Mouse (Mus musculus) bone marrow, adult 2 months (tissue): Measurements from ENCODE around the gene Cdca5. TPM values are rescaled to one million over a fixed set of nuclear protein-coding genes. Genes with fewer than 3 reads are reported as not detected.
A peak's percentile ranks its signal among the peaks of the same experiment; 100 is the strongest.

ENCODE experiments used
- H3K27ac ChIP-seq: fragments of 200-500 bp; 2 replicates; pipeline ENCODE4 v1.5.1; 2012; ENCODE audit warnings: low read depth, mild to moderate bottlenecking, control low read depth, inconsistent platforms, low read length; ENCODE audit not compliant: control insufficient read depth, poor library complexity, insufficient read depth
- H3K4me1 ChIP-seq: fragments of 200-500 bp; 2 replicates; pipeline ENCODE4 v1.6.1; 2011; ENCODE audit warnings: low read length; ENCODE audit not compliant: control insufficient read depth, insufficient read depth
- H3K4me3 ChIP-seq: fragments of 200-500 bp; replicated peaks from 2 replicates; pipeline ENCODE3; 2011; ENCODE audit warnings: mild to moderate bottlenecking, low read depth, low read length, control low read depth; ENCODE audit not compliant: control insufficient read depth
- CTCF ChIP-seq: fragments of 200-500 bp; IDR thresholded peaks from 2 replicates; pipeline ENCODE4 v1.5.1; 2011; ENCODE audit warnings: low read length, control low read depth; ENCODE audit not compliant: control insufficient read depth, insufficient read depth
- POLR2A ChIP-seq: fragments of 200-500 bp; IDR thresholded peaks from 2 replicates; pipeline ENCODE4 v1.6.1; 2011; ENCODE audit warnings: low read depth, mild to moderate bottlenecking, control low read depth, low read length, borderline replicate concordance; ENCODE audit not compliant: control insufficient read depth
- WGBS: fragments of 180-500 bp; shearing (Covaris S2); methylation state at CpG from one replicate; pipeline ENCODE4 v1.1.7; 2018; 5-methylcytosine and 5-hydroxymethylcytosine counted together
- polyA plus RNA-seq: library from polyadenylated mRNA; stranded (reverse); fragments of >200 nt; gene quantifications from 2 replicates; pipeline ENCODE4 v1.2.4, GENCODE M21; 2011; ENCODE audit warnings: low replicate concordance; ENCODE audit not compliant: missing spikeins, insufficient read depth, insufficient read length

Gene Cdca5
- polyA plus RNA-seq, 1 experiment: 31.0 TPM

GRCm38 (mm10) chr19:6113116-6113515, 28.3 kb downstream of the Cdca5 start:
- no peak overlapping the region for H3K4me3 ChIP-seq
- H3K4me1 ChIP-seq: no peaks in the 10 kb centered on the region
- no peak overlapping the region for H3K27ac ChIP-seq
- TF ChIP-seq POLR2A (no peak), CTCF (no peak)
- WGBS: 87% methylated on average over 6 of the region's 6 CpGs

- no peak overlapping the region for H3K4me3 ChIP-seq
- TF ChIP-seq CTCF (no peak), POLR2A (no peak; the same call in 1 of the 2 replicates)
- H3K27ac ChIP-seq: no peak overlapping the region
- WGBS: 90% methylated on average over 15 of the region's 15 CpGs
- H3K4me1 ChIP-seq: no peaks in the 10 kb centered on the region
These were observed 31.5 kb downstream of the Cdca5 start for GRCm38 (mm10) chr19:6116113-6116850.

GRCm38 (mm10) chr19:6117346-6117985, 32.7 kb downstream of the Cdca5 start:
- Histone ChIP-seq H3K4me3 (peak overlapping the region; percentile 99), H3K27ac (peak overlapping the region; percentile 98), H3K4me1 (no peaks in the 10 kb centered on the region)
- no peak for TF ChIP-seq CTCF
- TF ChIP-seq POLR2A: no peak
- WGBS: 4% methylated on average over 32 of the region's 32 CpGs

GRCm38 (mm10) chr19:6117986-6118676, 33.3 kb downstream of the Cdca5 start, which contains the start of gene Sac3d1:
Gene Sac3d1 (minus strand): TSS chr19:6118650.
- WGBS: under 1% methylated on average over 77 of the region's 77 CpGs
- Histone ChIP-seq H3K4me1 (no peaks in the 10 kb centered on the region), H3K4me3 (peak within 1 kb of the TSS; percentile 99), H3K27ac (peak within 1 kb of the TSS; percentile 98)
- TF ChIP-seq CTCF (peak; percentile 9; the same call in 1 of the 2 replicates), POLR2A (peak; percentile 84; the same call in 1 of the 2 replicates)

GRCm38 (mm10) chr19:6118677-6119185, 33.9 kb downstream of the Cdca5 start:
- Histone ChIP-seq H3K4me1 (no peaks in the 10 kb centered on the region), H3K4me3 (peak overlapping the region; percentile 99), H3K27ac (no peak overlapping the region)
- WGBS: under 1% methylated on average over 8 of the region's 8 CpGs
- no peak for TF ChIP-seq CTCF
- no peak for TF ChIP-seq POLR2A

GRCm38 (mm10) chr19:6121761-6122160, 37.0 kb downstream of the Cdca5 start:
- Histone ChIP-seq H3K4me3 (no peak overlapping the region), H3K4me1 (no peaks in the 10 kb centered on the region), H3K27ac (no peak overlapping the region)
- TF ChIP-seq POLR2A (no peak), CTCF (no peak)
- 92% methylated on average over 19 of the region's 19 CpGs for WGBS

GRCm38 (mm10) chr19:6123330-6123729, 38.5 kb downstream of the Cdca5 start:
- TF ChIP-seq CTCF (no peak), POLR2A (no peak)
- 84% methylated on average over 8 of the region's 8 CpGs for WGBS
- no peak overlapping the region for H3K27ac ChIP-seq
- no peaks in the 10 kb centered on the region for H3K4me1 ChIP-seq
- H3K4me3 ChIP-seq: no peak overlapping the region

GRCm38 (mm10) chr19:6124898-6125297, 40.1 kb downstream of the Cdca5 start:
- Histone ChIP-seq H3K27ac (no peak overlapping the region), H3K4me3 (no peak overlapping the region), H3K4me1 (no peaks in the 10 kb centered on the region; the same call in 1 of the 2 replicates)
- WGBS: 71% methylated on average over 2 of the region's 2 CpGs
- TF ChIP-seq POLR2A (no peak), CTCF (no peak)
